Mouse (Mus musculus): ENCODE measurements around the gene Phlda1.

The Phlda1 gene

GRCm38 (mm10) chr10:111504606-111505005, 1.5 kb upstream of the Phlda1 start:
- DNase-seq (ENCODE audit: low read depth in 2 of 2, low spot score in 2 of 2), result no peak

GRCm38 (mm10) chr10:111505406-111505805, 680 bp upstream of the Phlda1 start:
- DNase-seq (ENCODE audit: low read depth in 2 of 2, low spot score in 2 of 2), result no peak

GRCm38 (mm10) chr10:111506926-111507459, 907 bp downstream of the Phlda1 start:
- DNase-seq (ENCODE audit: low read depth in 2 of 2, low spot score in 2 of 2), result peak; percentile 10 to 17

GRCm38 (mm10) chr10:111507460-111508211, 1.6 kb downstream of the Phlda1 start:
- DNase-seq (ENCODE audit: low read depth in 2 of 2, low spot score in 2 of 2), result peak; percentile 45 to 49

- no peak for DNase-seq (ENCODE audit: low read depth in 2 of 2, low spot score in 2 of 2)
Measured at GRCm38 (mm10) chr10:111508324-111509080, 2.4 kb downstream of the Phlda1 start.

GRCm38 (mm10) chr10:111509103-111509784, 3.2 kb downstream of the Phlda1 start:
- DNase-seq (ENCODE audit: low read depth in 2 of 2, low spot score in 2 of 2), result no peak

GRCm38 (mm10) chr10:111509981-111510380, 3.9 kb downstream of the Phlda1 start:
- DNase-seq (ENCODE audit: low read depth in 2 of 2, low spot score in 2 of 2), result no peak

GRCm38 (mm10) chr10:111510798-111511197, 4.7 kb downstream of the Phlda1 start:
- no peak for DNase-seq (ENCODE audit: low read depth in 2 of 2, low spot score in 2 of 2)

GRCm38 (mm10) chr10:111512036-111512568, 6.0 kb downstream of the Phlda1 start:
- DNase-seq (ENCODE audit: low read depth in 2 of 2, low spot score in 2 of 2), result no peak

GRCm38 (mm10) chr10:111514282-111514885, 8.3 kb downstream of the Phlda1 start:
- DNase-seq (ENCODE audit: low read depth in 2 of 2, low spot score in 2 of 2), result no peak

GRCm38 (mm10) chr10:111515071-111516010, 9.3 kb downstream of the Phlda1 start:
- DNase-seq (ENCODE audit: low read depth in 2 of 2, low spot score in 2 of 2), result no peak

GRCm38 (mm10) chr10:111516172-111516588, 10.1 kb downstream of the Phlda1 start:
- peak in 1 of 2 experiments; percentile 19 for DNase-seq (ENCODE audit: low read depth in 2 of 2, low spot score in 2 of 2)

- DNase-seq (ENCODE audit: low read depth in 2 of 2, low spot score in 2 of 2), result no peak
Measured at GRCm38 (mm10) chr10:111516804-111517436, 10.8 kb downstream of the Phlda1 start.

- DNase-seq (ENCODE audit: low read depth in 2 of 2, low spot score in 2 of 2), result no peak
Measured at GRCm38 (mm10) chr10:111518350-111518749, 12.3 kb downstream of the Phlda1 start.

GRCm38 (mm10) chr10:111519620-111520370, 13.7 kb downstream of the Phlda1 start:
- no peak for DNase-seq (ENCODE audit: low read depth in 2 of 2, low spot score in 2 of 2)

- DNase-seq (ENCODE audit: low read depth in 2 of 2, low spot score in 2 of 2), result no peak
Measured at GRCm38 (mm10) chr10:111520621-111521020, 14.5 kb downstream of the Phlda1 start.

GRCm38 (mm10) chr10:111521636-111522035, 15.6 kb downstream of the Phlda1 start:
- DNase-seq (ENCODE audit: low read depth in 2 of 2, low spot score in 2 of 2), result no peak

GRCm38 (mm10) chr10:111522230-111522629, 16.1 kb downstream of the Phlda1 start:
- DNase-seq (ENCODE audit: low read depth in 2 of 2, low spot score in 2 of 2), result no peak

All from CD8-positive naive resting alpha-beta T cell, adult 2 months (primary cell).